Mouse (Mus musculus): ENCODE data around the gene Olfr403. TPM values are rescaled to one million over a fixed set of nuclear protein-coding genes. Genes with fewer than 3 reads are reported as not detected.
"Not testable (repeated sequence)": the region's sequence is repeated elsewhere in the genome, so short reads cannot be mapped to it uniquely, and the experiment has no call there.

The Olfr403 gene
- not detected in 2 replicates for total RNA-seq (2017)

DNA sequence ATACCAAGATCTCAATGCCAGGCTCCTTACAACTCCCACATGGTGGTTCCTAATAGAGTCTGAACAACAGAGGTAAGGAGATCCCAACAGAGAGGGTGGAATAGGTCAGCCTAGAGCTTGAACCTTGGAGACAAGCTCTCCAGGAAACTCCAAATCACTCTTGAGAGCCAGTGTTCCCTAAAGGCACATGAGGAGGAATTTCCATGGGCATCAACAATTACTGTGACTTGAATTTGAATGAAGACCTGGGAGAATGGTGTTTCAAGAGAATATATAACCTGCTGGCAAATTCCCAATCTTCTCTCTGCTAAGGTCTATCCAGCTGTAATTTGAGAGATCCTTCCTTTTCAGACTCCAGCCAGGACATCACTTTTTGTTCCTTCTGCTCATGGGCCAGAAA, at the start of gene Olfr403:
Gene Olfr403, plus strand, starts transcription at position 301 of the 400 bp plus-strand sequence.
- ATAC-seq (replicated peaks; ENCODE audit: low read depth, poor library complexity, severe bottlenecking), result no peak

DNA sequence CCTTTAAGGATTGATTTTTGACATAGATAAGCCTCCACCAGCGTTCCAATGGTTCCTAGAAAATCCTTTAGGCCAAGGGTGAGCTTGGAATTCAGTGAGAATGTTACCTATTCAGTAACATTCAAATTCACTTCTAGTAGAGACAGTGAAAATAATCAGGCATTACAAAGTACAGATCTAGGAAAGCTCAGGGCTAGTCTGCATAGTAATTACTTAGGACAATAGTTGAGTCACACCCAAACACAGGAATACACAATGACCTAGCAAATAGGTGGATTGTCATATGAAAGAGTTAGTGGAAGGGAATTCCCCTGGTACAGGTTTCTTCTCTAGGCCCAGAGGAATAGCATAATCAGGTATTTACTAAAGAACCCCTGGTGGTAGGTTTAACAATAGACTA, 46.0 kb upstream of the Olfr403 start:
- not testable (repeated sequence) for ATAC-seq (replicated peaks; ENCODE audit: low read depth, poor library complexity, severe bottlenecking)

DNA sequence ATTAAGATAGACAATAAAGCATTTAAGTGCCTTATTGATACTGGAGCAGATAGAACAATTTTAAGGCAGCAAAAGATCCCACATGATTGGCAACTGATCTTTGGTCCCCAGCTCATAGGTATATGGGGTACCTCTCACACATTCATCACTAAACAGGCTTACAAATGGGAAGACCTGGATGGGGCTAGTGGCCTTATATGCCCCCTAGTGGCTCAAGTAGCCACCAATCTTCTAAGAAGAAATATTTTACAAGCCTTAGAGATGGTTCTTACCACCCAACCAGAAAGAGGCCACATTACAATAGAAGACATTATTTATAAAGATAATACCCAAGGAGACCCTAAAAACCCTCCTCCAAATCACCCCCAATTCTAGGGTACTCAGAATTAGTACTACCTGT, 40.2 kb upstream of the Olfr403 start:
- ATAC-seq (replicated peaks; ENCODE audit: low read depth, poor library complexity, severe bottlenecking), result no peak

DNA sequence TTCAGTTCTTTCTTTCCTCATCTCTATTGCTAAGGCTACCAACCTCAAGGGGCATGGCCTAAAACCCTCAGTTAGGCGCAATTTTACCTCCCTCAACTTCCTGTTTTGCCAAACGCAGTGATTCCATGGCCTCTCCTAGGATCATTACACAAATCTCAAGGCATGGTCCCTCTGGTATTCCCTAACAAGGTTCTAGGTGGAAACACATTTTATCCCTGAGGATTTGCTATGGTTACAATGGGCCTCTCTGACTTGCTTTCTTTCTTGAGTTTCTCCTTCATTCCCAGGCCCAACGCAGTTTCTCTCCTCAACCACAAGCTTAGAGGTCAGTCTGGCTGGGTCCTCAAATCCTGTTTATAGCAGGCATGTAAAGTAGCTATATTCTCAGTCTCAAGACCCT, 32.8 kb upstream of the Olfr403 start, which contains the start of gene Olfr402:
Gene Olfr402, plus strand, starts transcription at position 301 of the 400 bp plus-strand sequence.
- no peak for ATAC-seq (replicated peaks; ENCODE audit: low read depth, poor library complexity, severe bottlenecking)

DNA sequence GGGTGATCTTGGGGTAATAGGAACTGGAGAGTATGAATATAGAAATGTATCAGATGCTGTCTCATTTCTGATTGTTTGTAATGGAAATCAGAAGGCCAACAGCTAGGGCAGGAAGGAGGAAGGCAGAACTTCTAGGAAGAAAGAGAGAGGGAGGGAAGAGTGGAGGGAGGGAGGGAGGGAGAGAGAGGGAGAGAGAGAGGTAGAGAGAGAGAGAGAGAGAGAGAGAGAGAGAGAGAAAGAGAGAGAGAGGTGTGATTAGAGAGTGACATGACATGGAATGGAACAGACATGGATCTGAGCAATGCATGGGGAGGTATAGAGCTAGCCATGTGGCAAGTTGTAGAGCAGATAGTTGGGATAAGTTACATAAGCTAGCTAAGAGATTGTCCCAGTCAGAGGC, 17.3 kb upstream of the Olfr403 start:
- no peak for ATAC-seq (replicated peaks; ENCODE audit: low read depth, poor library complexity, severe bottlenecking)

DNA sequence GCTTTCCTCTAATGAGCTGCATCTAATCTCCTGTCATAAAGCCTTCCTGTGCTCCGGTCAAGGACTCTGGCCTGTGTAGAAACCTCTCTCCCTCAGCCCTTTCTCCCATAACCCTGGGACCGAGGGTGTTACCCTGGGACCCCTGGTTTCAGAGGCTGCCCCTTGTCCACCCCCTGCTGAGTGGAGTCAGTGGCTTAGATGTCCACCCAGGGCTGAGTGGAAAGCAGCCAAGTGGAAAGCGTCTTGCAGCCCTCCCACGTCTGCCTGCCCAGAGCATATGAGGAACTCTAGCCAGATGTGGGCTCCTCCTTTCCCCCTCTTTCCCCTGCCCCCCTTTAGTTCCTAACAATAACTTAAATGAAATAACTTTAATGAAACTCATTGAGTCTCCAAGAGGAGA, 2.9 kb upstream of the Olfr403 start:
- no peak for ATAC-seq (replicated peaks; ENCODE audit: low read depth, poor library complexity, severe bottlenecking)

DNA sequence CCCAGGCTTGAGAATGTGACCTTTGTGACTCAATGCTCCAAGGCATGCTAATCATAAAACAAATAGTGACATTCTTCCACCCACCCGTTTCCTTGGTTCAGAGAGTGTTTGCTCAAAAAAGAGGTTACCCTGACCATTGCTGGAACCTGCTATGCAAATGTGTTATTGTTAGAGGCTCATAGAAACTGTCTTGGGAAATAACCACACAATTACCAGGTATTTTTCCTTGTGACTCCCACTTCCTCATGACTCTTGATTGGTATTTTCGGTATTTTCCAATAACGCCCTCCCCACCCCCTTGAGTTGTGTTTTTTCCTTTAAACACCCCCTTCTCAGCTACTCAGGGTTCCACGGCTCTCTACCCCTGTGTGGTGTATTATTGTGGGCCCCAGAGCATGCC, 2.3 kb upstream of the Olfr403 start:
- no peak for ATAC-seq (replicated peaks; ENCODE audit: low read depth, poor library complexity, severe bottlenecking)

DNA sequence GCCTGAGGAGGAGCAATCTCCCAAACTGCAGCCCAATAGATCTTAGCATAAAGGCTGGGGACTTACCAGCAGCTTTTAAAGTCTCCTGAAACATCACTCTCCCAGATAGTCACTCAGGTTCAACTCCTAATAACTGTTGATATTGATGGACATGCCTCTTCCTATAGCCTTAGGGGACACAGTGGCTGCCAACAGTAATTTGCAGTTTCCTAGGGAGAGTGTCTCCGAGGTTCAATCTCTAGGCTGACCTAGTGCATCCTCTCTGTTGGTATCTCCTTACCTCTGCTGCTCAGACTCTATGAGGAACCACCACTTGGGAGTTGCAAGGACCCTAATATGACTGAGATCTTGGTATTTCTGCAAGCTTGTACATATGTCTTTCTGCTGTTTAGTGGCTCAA, 25.2 kb downstream of the Olfr403 start, which contains the start of gene Olfr43:
Gene Olfr43, minus strand, starts transcription at position 101 of the 400 bp plus-strand sequence.
- ATAC-seq (replicated peaks; ENCODE audit: low read depth, poor library complexity, severe bottlenecking), result no peak

DNA sequence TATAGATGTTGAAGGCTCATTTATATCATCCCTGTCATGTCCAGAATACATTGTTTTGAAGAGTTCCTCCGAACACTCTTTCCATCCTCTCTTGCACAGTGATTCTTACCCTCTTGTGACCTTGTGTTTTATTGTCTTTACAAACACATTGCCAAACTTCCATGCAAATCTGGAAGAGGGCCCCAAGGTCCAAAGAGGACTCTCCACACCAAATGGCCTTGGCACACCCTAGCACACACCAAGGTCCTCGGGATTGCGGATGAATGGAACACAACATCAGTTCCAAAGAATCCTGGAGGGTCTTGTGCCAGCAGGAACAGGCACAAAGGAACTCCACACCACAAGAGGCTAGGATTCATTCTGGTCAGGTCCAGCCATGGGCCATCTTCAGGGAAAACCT, 55.2 kb downstream of the Olfr403 start:
- ATAC-seq (replicated peaks; ENCODE audit: low read depth, poor library complexity, severe bottlenecking), result no peak

Other genes with a start within 250 kb of the Olfr403 start
- gene Olfr23, start 249.6 kb upstream of the Olfr403 start, total RNA-seq (2017), result not detected in 2 replicates
- gene Olfr397, start 225.4 kb upstream of the Olfr403 start, total RNA-seq (2017), result not detected in 2 replicates
- gene Olfr398, start 195.8 kb upstream of the Olfr403 start, total RNA-seq (2017), result not detected in 2 replicates
- not detected in 2 replicates for gene Olfr139, start 129.7 kb upstream of the Olfr403 start, total RNA-seq (2017)
- not detected in 2 replicates for gene Olfr399, start 129.6 kb upstream of the Olfr403 start, total RNA-seq (2017)
- not detected in 2 replicates for gene Zfp616, start 116.3 kb upstream of the Olfr403 start, total RNA-seq (2017)
- gene Olfr401, start 72.5 kb upstream of the Olfr403 start, total RNA-seq (2017), result not detected in 2 replicates
- gene Olfr402, start 32.7 kb upstream of the Olfr403 start, total RNA-seq (2017), result not detected in 2 replicates
- not detected in 2 replicates for gene Olfr43, start 25.1 kb downstream of the Olfr403 start, total RNA-seq (2017)
- not detected in 2 replicates for gene Olfr406, start 73.6 kb downstream of the Olfr403 start, total RNA-seq (2017)
- gene Olfr59, start 97.5 kb downstream of the Olfr403 start, total RNA-seq (2017), result not detected in 2 replicates
- gene Olfr410, start 151.8 kb downstream of the Olfr403 start, total RNA-seq (2017), result not detected in 2 replicates
- gene Olfr411, start 166.4 kb downstream of the Olfr403 start, total RNA-seq (2017), result not detected in 2 replicates
- not detected in 2 replicates for gene Olfr412, start 175.8 kb downstream of the Olfr403 start, total RNA-seq (2017)